Comparison of ENCODE assay signal across 8 mouse cellular contexts in genomic region chr16:18066060-18067009, GRCm38 (mm10). TPM values are rescaled to one million over a fixed set of nuclear protein-coding genes. Genes with fewer than 3 reads are reported as not detected.
DNase-seq lines count a peak whose midpoint lies in the region; ATAC-seq and TF ChIP-seq lines count a peak whose summit lies in the region.

No protein-coding gene starts in this region.

- TF ChIP-seq CTCF in gastrocnemius, adult 2 months (IDR thresholded peaks at IDR 0.05): no peak
- 0 out of 2 replicates have a peak, but pooled peaks have one; percentile 11 for TF ChIP-seq CTCF in hindbrain, postnatal 0 days (IDR thresholded peaks at IDR 0.05; ENCODE audit: low read depth)
- TF ChIP-seq CTCF in left cerebral cortex, adult 2 months (IDR thresholded peaks at IDR 0.05): no peak; the same call in 1 of the 2 replicates

- H3K4me2 ChIP-seq in hindbrain, postnatal 0 days (ENCODE audit: low read depth, low read length): peak overlapping the region; percentile 63

- intact Hi-C loops in gastrocnemius, adult 2 months (cut with DNase I): no loop called here
- intact Hi-C loops in left cerebral cortex, adult 2 months (cut with DNase I): no loop called here

- H3K9ac ChIP-seq in hindbrain, postnatal 0 days (replicated peaks; ENCODE audit: low read length): peak overlapping the region; percentile 85

- H3K27ac ChIP-seq in gastrocnemius, adult 2 months: peak overlapping the region; percentile 97
- peak overlapping the region; percentile 89 for H3K27ac ChIP-seq in hindbrain, postnatal 0 days
- H3K27ac ChIP-seq in left cerebral cortex, adult 2 months: peak overlapping the region; percentile 97
- H3K27ac ChIP-seq in macrophage: peak overlapping the region; percentile 29

- no peaks in the 10 kb centered on the region for H3K9me3 ChIP-seq in hindbrain, postnatal 0 days (ENCODE audit: low read length)

- H3K4me3 ChIP-seq in gastrocnemius, adult 2 months: peak overlapping the region; percentile 82
- peak overlapping the region; percentile 79 for H3K4me3 ChIP-seq in hindbrain, postnatal 0 days (ENCODE audit: low read length)
- peak overlapping the region; percentile 66 for H3K4me3 ChIP-seq in left cerebral cortex, adult 2 months
- H3K4me3 ChIP-seq in macrophage (ENCODE audit: inconsistent target): peak overlapping the region; percentile 52

- peaks cover 23% of the 10 kb centered on the region for H3K36me3 ChIP-seq in hindbrain, postnatal 0 days (ENCODE audit: insufficient read depth, low read length)
- peaks cover 3% of the 10 kb centered on the region; the same call in 1 of the 2 replicates for H3K36me3 ChIP-seq in macrophage (ENCODE audit: inconsistent target)

- peak; percentile 96 for ATAC-seq in activated CD4-positive, CD25-positive, alpha-beta regulatory T cell, adult 4 months
- ATAC-seq in common myeloid progenitor, adult 5-6 weeks (replicated peaks; ENCODE audit: low read depth, poor library complexity, severe bottlenecking): peak; percentile 95
- peak; percentile 97 for ATAC-seq in hindbrain, postnatal 0 days

- no peaks in the 10 kb centered on the region for H3K27me3 ChIP-seq in hindbrain, postnatal 0 days (ENCODE audit: insufficient read depth, low read length)

- H3K4me1 ChIP-seq in hindbrain, postnatal 0 days (ENCODE audit: insufficient read depth, low read length): peaks cover 16% of the 10 kb centered on the region; the same call in 1 of the 2 replicates

- DNase-seq in gastrocnemius, adult 2 months: peak; percentile 96
- peak; percentile 96 for DNase-seq in hindbrain, postnatal 0 days (ENCODE audit: low spot score)
- DNase-seq in left cerebral cortex, adult 2 months (ENCODE audit: extremely low spot score in 1 of 2, low spot score in 2 of 2): peak; percentile 94 to 95
- DNase-seq in retina, postnatal 7 days (ENCODE audit: low read depth, low spot score): peak; percentile 89
- DNase-seq in urinary bladder, adult 18-20 months (ENCODE audit: low spot score in 2 of 2): peak; percentile 88 to 93

- no peaks in the 10 kb centered on the region for H3K79me2 ChIP-seq in macrophage (ENCODE audit: inconsistent target)

- WGBS in hindbrain, postnatal 0 days: 3% methylated on average over 78 of the region's 81 CpGs
- under 1% methylated on average over 79 of the region's 81 CpGs for WGBS in macrophage (ENCODE audit: missing documents)

RNA-seq across cellular contexts. Expression of gene Dgcr6, which starts 13.7 kb away (rescaled TPM):
- 10 to 100 TPM; 15.6 to 19.7 TPM for polyA plus RNA-seq in activated CD4-positive, CD25-positive, alpha-beta regulatory T cell, adult 4 months (2017; shearing (Covaris generic))
- 17.8 and 20.9 TPM in 2 replicates for total RNA-seq in common myeloid progenitor, adult 5-6 weeks (2017)
- 10 to 100 TPM; 45.5 to 46.2 TPM for total RNA-seq in gastrocnemius, adult 2 months (2021)
- 59.5 and 74.4 TPM in 2 replicates for total RNA-seq in hindbrain, postnatal 0 days (2014; rRNA removed)
- 169 and 173 TPM in 2 replicates for polyA plus RNA-seq in hindbrain, postnatal 0 days (2015; fragmentation: Nextera tagmentation; extraction: Ambion mirVana)
- 10 to 100 TPM; 96.1 to 96.8 TPM for total RNA-seq in left cerebral cortex, adult 2 months (2021)
- 10 to 100 TPM in 4 of 26 experiments, 1 to 10 TPM in 22; 1.3 to 15.1 (median 6.2) TPM for total RNA-seq in macrophage (2018; cell fraction: chromatin; rRNA removed)
- total RNA-seq in macrophage (2018; cell fraction: cytosol; rRNA removed): 10 to 100 TPM; 18.8 to 35.2 (median 26.3) TPM
- total RNA-seq in macrophage (2018; cell fraction: nucleus; rRNA removed): 10 to 100 TPM in 10 of 26 experiments, 1 to 10 TPM in 16; 4.9 to 19.6 (median 8.2) TPM
- 7.8 to 20.7 TPM (median 20.1 TPM) in 3 replicates for polyA plus RNA-seq in macrophage (2018)

RNA-seq across cellular contexts. Expression of gene Prodh, which starts 23.7 kb away (rescaled TPM):
- polyA plus RNA-seq in activated CD4-positive, CD25-positive, alpha-beta regulatory T cell, adult 4 months (2017; shearing (Covaris generic)): 1 to 10 TPM; 2.9 to 4.2 TPM
- total RNA-seq in common myeloid progenitor, adult 5-6 weeks (2017): 48.6 and 59.7 TPM in 2 replicates
- total RNA-seq in gastrocnemius, adult 2 months (2021): 10 to 100 TPM; 11.0 to 18.9 TPM
- total RNA-seq in hindbrain, postnatal 0 days (2014; rRNA removed): 10.6 and 16.7 TPM in 2 replicates
- 7.4 and 8.7 TPM in 2 replicates for polyA plus RNA-seq in hindbrain, postnatal 0 days (2015; fragmentation: Nextera tagmentation; extraction: Ambion mirVana)
- 10 to 100 TPM; 38.9 to 40.8 TPM for total RNA-seq in left cerebral cortex, adult 2 months (2021)
- total RNA-seq in macrophage (2018; cell fraction: chromatin; rRNA removed): 10 to 100 TPM in 21 of 26 experiments, 1 to 10 TPM in 5; 5.4 to 44.9 (median 15.9) TPM
- total RNA-seq in macrophage (2018; cell fraction: cytosol; rRNA removed): 1 to 10 TPM in 22 of 26 experiments, under 1 TPM in 4; 0.56 to 3.4 (median 1.7) TPM
- total RNA-seq in macrophage (2018; cell fraction: nucleus; rRNA removed): 10 to 100 TPM in 6 of 26 experiments, 1 to 10 TPM in 20; 1.7 to 28.4 (median 5.0) TPM
- polyA plus RNA-seq in macrophage (2018): 2.4 to 5.7 TPM (median 3.0 TPM) in 3 replicates

Comparison
In these comparisons a context has a peak if more than half of its experiments do, and no peak if none do; other contexts are left out.
1. Peak in every context shown above with its lines: DNase-seq, ATAC-seq, H3K4me3 ChIP-seq and H3K27ac ChIP-seq.
2. H3K27ac ChIP-seq: peak in every context shown above with its lines; median percentile 97 in gastrocnemius, adult 2 months; 97 in left cerebral cortex, adult 2 months; 89 in hindbrain, postnatal 0 days; 29 in macrophage.